Mouse (Mus musculus): ENCODE measurements around the gene Wrb.
"Not testable (repeated sequence)": the region's sequence is repeated elsewhere in the genome, so short reads cannot be mapped to it uniquely, and the experiment has no call there.

Wrb gene

GRCm38 (mm10) chr16:96145110-96145800 lies at the start of gene Wrb:
Wrb (plus strand) TSS chr16:96145407.
- DNase-seq (ENCODE audit: inconsistent age in 2 of 2, low spot score in 1 of 2) = peak; percentile 100

GRCm38 (mm10) chr16:96095966-96096365 lies 49.2 kb upstream of the Wrb start:
- DNase-seq (ENCODE audit: inconsistent age in 2 of 2, low spot score in 1 of 2) = no peak

GRCm38 (mm10) chr16:96097811-96098210 lies 47.4 kb upstream of the Wrb start:
- DNase-seq (ENCODE audit: inconsistent age in 2 of 2, low spot score in 1 of 2) = not testable (repeated sequence)

GRCm38 (mm10) chr16:96103036-96103435 lies 42.2 kb upstream of the Wrb start:
- peak in 1 of 2 experiments; percentile 71 for DNase-seq (ENCODE audit: inconsistent age in 2 of 2, low spot score in 1 of 2)

- DNase-seq (ENCODE audit: inconsistent age in 2 of 2, low spot score in 1 of 2) = no peak
These were observed 35.5 kb upstream of the Wrb start for GRCm38 (mm10) chr16:96109673-96110072.

- DNase-seq (ENCODE audit: inconsistent age in 2 of 2, low spot score in 1 of 2) = no peak
These were observed 34.4 kb upstream of the Wrb start for GRCm38 (mm10) chr16:96110655-96111345.

GRCm38 (mm10) chr16:96112769-96113168 lies 32.4 kb upstream of the Wrb start:
- no peak for DNase-seq (ENCODE audit: inconsistent age in 2 of 2, low spot score in 1 of 2)

- peak in 1 of 2 experiments; percentile 44 for DNase-seq (ENCODE audit: inconsistent age in 2 of 2, low spot score in 1 of 2)
These were observed 30.5 kb upstream of the Wrb start for GRCm38 (mm10) chr16:96114729-96115128.

- peak in 1 of 2 experiments; percentile 47 for DNase-seq (ENCODE audit: inconsistent age in 2 of 2, low spot score in 1 of 2)
These were observed 25.1 kb upstream of the Wrb start for GRCm38 (mm10) chr16:96120022-96120623.

- peak; percentile 54 to 79 for DNase-seq (ENCODE audit: inconsistent age in 2 of 2, low spot score in 1 of 2)
These were observed 18.5 kb upstream of the Wrb start for GRCm38 (mm10) chr16:96126684-96127171.

GRCm38 (mm10) chr16:96127288-96127656 lies 17.9 kb upstream of the Wrb start:
- no peak for DNase-seq (ENCODE audit: inconsistent age in 2 of 2, low spot score in 1 of 2)

- peak; percentile 98 to 99 for DNase-seq (ENCODE audit: inconsistent age in 2 of 2, low spot score in 1 of 2)
These were observed 17.4 kb upstream of the Wrb start, which contains the start of gene Hmgn1 for GRCm38 (mm10) chr16:96127657-96128344. Hmgn1 (minus strand) TSS chr16:96127729.

GRCm38 (mm10) chr16:96128466-96128865 lies 16.7 kb upstream of the Wrb start:
- no peak for DNase-seq (ENCODE audit: inconsistent age in 2 of 2, low spot score in 1 of 2)

- DNase-seq (ENCODE audit: inconsistent age in 2 of 2, low spot score in 1 of 2) = peak in 1 of 2 experiments; percentile 32
These were observed 478 bp upstream of the Wrb start for GRCm38 (mm10) chr16:96144748-96145109.

- no peak for DNase-seq (ENCODE audit: inconsistent age in 2 of 2, low spot score in 1 of 2)
These were observed 607 bp downstream of the Wrb start for GRCm38 (mm10) chr16:96145814-96146213.

GRCm38 (mm10) chr16:96148834-96149233 lies 3.6 kb downstream of the Wrb start:
- peak; percentile 41 to 75 for DNase-seq (ENCODE audit: inconsistent age in 2 of 2, low spot score in 1 of 2)

- no peak for DNase-seq (ENCODE audit: inconsistent age in 2 of 2, low spot score in 1 of 2)
These were observed 4.1 kb downstream of the Wrb start for GRCm38 (mm10) chr16:96149311-96149710.

- DNase-seq (ENCODE audit: inconsistent age in 2 of 2, low spot score in 1 of 2) = peak; percentile 91 to 93
These were observed 5.8 kb downstream of the Wrb start for GRCm38 (mm10) chr16:96150995-96151394.

- peak; percentile 80 to 90 for DNase-seq (ENCODE audit: inconsistent age in 2 of 2, low spot score in 1 of 2)
These were observed 6.3 kb downstream of the Wrb start for GRCm38 (mm10) chr16:96151551-96151950.

- DNase-seq (ENCODE audit: inconsistent age in 2 of 2, low spot score in 1 of 2) = no peak
These were observed 9.3 kb downstream of the Wrb start for GRCm38 (mm10) chr16:96154476-96154875.

- DNase-seq (ENCODE audit: inconsistent age in 2 of 2, low spot score in 1 of 2) = no peak
These were observed 10.8 kb downstream of the Wrb start for GRCm38 (mm10) chr16:96156019-96156418.
